Mouse (Mus musculus) limb, embryonic 11.5 days (tissue): ENCODE results near the gene Cdc42bpg. TPM values are rescaled to one million over a fixed set of nuclear protein-coding genes. Genes with fewer than 3 reads are reported as not detected.
"Not testable (repeated sequence)": the region's sequence is repeated elsewhere in the genome, so short reads cannot be mapped to it uniquely, and the experiment has no call there.

Source experiments
- ATAC-seq: fragments of 200-750 bp; cut with Nextera tagmentation; 2 replicates; pipeline ENCODE4 v1.8.0; 2017; ENCODE audit warnings: low read depth; ENCODE audit not compliant: insufficient number of reproducible peaks, low FRiP score, low TSS enrichment
- DNase-seq: peaks from one replicate; pipeline ENCODE4 v3.0.0-alpha.2; 2015; ENCODE audit warnings: low spot score
- H3K27ac ChIP-seq: fragments of 300-500 bp; sonication (generic); replicated peaks from 2 replicates; pipeline ENCODE4 v1.5.1; 2014; ENCODE audit warnings: low read depth, mild to moderate bottlenecking, low read length
- H3K27me3 ChIP-seq: fragments of 300-500 bp; sonication (generic); 2 replicates; pipeline ENCODE4 v1.6.1; 2014; ENCODE audit warnings: mild to moderate bottlenecking, low read length, mixed read lengths; ENCODE audit not compliant: control insufficient read depth, insufficient read depth
- H3K36me3 ChIP-seq: fragments of 300-500 bp; sonication (generic); 2 replicates; pipeline ENCODE4 v1.6.1; 2014; ENCODE audit warnings: mild to moderate bottlenecking, low read length, moderate library complexity, mixed read lengths; ENCODE audit not compliant: control insufficient read depth, insufficient read depth
- H3K4me1 ChIP-seq: fragments of 300-500 bp; sonication (generic); 2 replicates; pipeline ENCODE4 v1.6.1; 2014; ENCODE audit warnings: low read length, mixed read lengths; ENCODE audit not compliant: control insufficient read depth, insufficient read depth
- H3K4me2 ChIP-seq: fragments of 300-500 bp; sonication (generic); 2 replicates; pipeline ENCODE4 v1.6.1; 2014; ENCODE audit warnings: low read depth, mild to moderate bottlenecking, moderate library complexity; ENCODE audit not compliant: severe bottlenecking
- H3K4me3 ChIP-seq: fragments of 300-500 bp; sonication (generic); 2 replicates; pipeline ENCODE4 v1.5.1; 2014; ENCODE audit warnings: low read depth, low read length
- H3K9ac ChIP-seq: fragments of 300-500 bp; sonication (generic); 2 replicates; pipeline ENCODE4 v1.6.1; 2014; ENCODE audit warnings: mild to moderate bottlenecking, low read length
- H3K9me3 ChIP-seq: fragments of 300-500 bp; sonication (generic); 2 replicates; pipeline ENCODE4 v1.6.1; 2016; ENCODE audit warnings: low read length; ENCODE audit not compliant: control insufficient read depth
- WGBS: fragments of 180-500 bp; shearing (Covaris S2); extraction: QIAGEN DNeasy Blood & Tissue Kit; methylation state at CpG from one replicate; pipeline ENCODE4 v1.1.7; 2014; 5-methylcytosine and 5-hydroxymethylcytosine counted together
- polyA plus RNA-seq: library from polyadenylated mRNA; unstranded; fragments of >200 nt; fragmentation: Nextera tagmentation; extraction: Ambion mirVana; gene quantifications from 2 replicates; pipeline ENCODE4 v1.2.1, GENCODE M21; 2014

Cdc42bpg gene
- polyA plus RNA-seq, 1 experiment from 2014 or later, result 0.69 TPM

- DNase-seq, result no peak
- H3K9ac ChIP-seq, result no peak overlapping the region
- H3K4me2 ChIP-seq, result no peak overlapping the region
- H3K27me3 ChIP-seq, result no peaks in the 10 kb centered on the region
- no peak overlapping the region for H3K4me3 ChIP-seq
- H3K4me1 ChIP-seq, result no peaks in the 10 kb centered on the region
- no peak overlapping the region for H3K27ac ChIP-seq
- WGBS, result 91% methylated on average over 19 of the region's 19 CpGs
- H3K36me3 ChIP-seq, result peaks cover 11% of the 10 kb centered on the region
- no peak for ATAC-seq
- H3K9me3 ChIP-seq, result no peaks in the 10 kb centered on the region
Observed at GRCm38 (mm10) chr19:6286434-6287401, 19.5 kb upstream of the Cdc42bpg start.

- no peak for ATAC-seq
- Histone ChIP-seq H3K36me3 (peaks cover 7% of the 10 kb centered on the region), H3K27me3 (no peaks in the 10 kb centered on the region), H3K4me1 (no peaks in the 10 kb centered on the region), H3K4me3 (no peak overlapping the region), H3K27ac (no peak overlapping the region), H3K4me2 (no peak overlapping the region), H3K9me3 (no peaks in the 10 kb centered on the region), H3K9ac (no peak overlapping the region; the same call in 1 of the 2 replicates)
- DNase-seq, result no peak
- WGBS, result 78% methylated on average over 13 of the region's 13 CpGs
Observed at GRCm38 (mm10) chr19:6288236-6288894, 17.9 kb upstream of the Cdc42bpg start.

- Histone ChIP-seq H3K27me3 (no peaks in the 10 kb centered on the region), H3K9me3 (no peaks in the 10 kb centered on the region), H3K4me1 (no peaks in the 10 kb centered on the region), H3K4me2 (no peak overlapping the region), H3K36me3 (peaks cover 12% of the 10 kb centered on the region), H3K4me3 (no peak overlapping the region), H3K27ac (no peak overlapping the region), H3K9ac (no peak overlapping the region)
- DNase-seq (no peak), ATAC-seq (no peak)
- 94% methylated on average over 14 of the region's 14 CpGs for WGBS
Observed at GRCm38 (mm10) chr19:6289696-6290238, 16.5 kb upstream of the Cdc42bpg start.

GRCm38 (mm10) chr19:6290720-6291116 lies 15.5 kb upstream of the Cdc42bpg start:
- not testable (repeated sequence) for H3K4me3 ChIP-seq, H3K27me3 ChIP-seq, H3K27ac ChIP-seq, ATAC-seq, H3K4me1 ChIP-seq, H3K4me2 ChIP-seq, H3K9me3 ChIP-seq, H3K9ac ChIP-seq, DNase-seq
- 93% methylated on average over 5 of the region's 6 CpGs for WGBS
- H3K36me3 ChIP-seq, result peaks cover 16% of the 10 kb centered on the region

GRCm38 (mm10) chr19:6291117-6291781 lies 15.0 kb upstream of the Cdc42bpg start:
- ATAC-seq (no peak), DNase-seq (no peak)
- Histone ChIP-seq H3K4me1 (no peaks in the 10 kb centered on the region), H3K9me3 (no peaks in the 10 kb centered on the region), H3K27ac (no peak overlapping the region; the same call in 1 of the 2 replicates), H3K36me3 (peaks cover 19% of the 10 kb centered on the region), H3K4me3 (no peak overlapping the region), H3K27me3 (no peaks in the 10 kb centered on the region), H3K9ac (no peak overlapping the region), H3K4me2 (no peak overlapping the region)
- 74% methylated on average over 10 of the region's 10 CpGs for WGBS

GRCm38 (mm10) chr19:6292262-6292661 lies 14.0 kb upstream of the Cdc42bpg start:
- Histone ChIP-seq H3K4me2 (no peak overlapping the region), H3K27ac (no peak overlapping the region), H3K4me1 (no peaks in the 10 kb centered on the region), H3K9ac (no peak overlapping the region), H3K4me3 (no peak overlapping the region), H3K27me3 (no peaks in the 10 kb centered on the region), H3K36me3 (peaks cover 23% of the 10 kb centered on the region), H3K9me3 (no peaks in the 10 kb centered on the region)
- DNase-seq (no peak), ATAC-seq (no peak)
- WGBS, result 92% methylated on average over 5 of the region's 5 CpGs

- no peak overlapping the region for H3K4me3 ChIP-seq
- no peaks in the 10 kb centered on the region for H3K9me3 ChIP-seq
- DNase-seq (no peak), ATAC-seq (no peak)
- WGBS, result 91% methylated on average over 17 of the region's 17 CpGs
- H3K4me1 ChIP-seq, result no peaks in the 10 kb centered on the region
- H3K27me3 ChIP-seq, result no peaks in the 10 kb centered on the region
- H3K36me3 ChIP-seq, result peaks cover 33% of the 10 kb centered on the region
- no peak overlapping the region for H3K4me2 ChIP-seq
- no peak overlapping the region for H3K9ac ChIP-seq
- H3K27ac ChIP-seq, result no peak overlapping the region
Observed at GRCm38 (mm10) chr19:6294301-6294700, 12.0 kb upstream of the Cdc42bpg start.
